Mouse (Mus musculus): Measurements from ENCODE around the gene Erp27. TPM values are rescaled to one million over a fixed set of nuclear protein-coding genes. Genes with fewer than 3 reads are reported as not detected.

Gene Erp27
- polyA plus RNA-seq, 1 experiment from 2014 or later: 0.34 TPM

DNA sequence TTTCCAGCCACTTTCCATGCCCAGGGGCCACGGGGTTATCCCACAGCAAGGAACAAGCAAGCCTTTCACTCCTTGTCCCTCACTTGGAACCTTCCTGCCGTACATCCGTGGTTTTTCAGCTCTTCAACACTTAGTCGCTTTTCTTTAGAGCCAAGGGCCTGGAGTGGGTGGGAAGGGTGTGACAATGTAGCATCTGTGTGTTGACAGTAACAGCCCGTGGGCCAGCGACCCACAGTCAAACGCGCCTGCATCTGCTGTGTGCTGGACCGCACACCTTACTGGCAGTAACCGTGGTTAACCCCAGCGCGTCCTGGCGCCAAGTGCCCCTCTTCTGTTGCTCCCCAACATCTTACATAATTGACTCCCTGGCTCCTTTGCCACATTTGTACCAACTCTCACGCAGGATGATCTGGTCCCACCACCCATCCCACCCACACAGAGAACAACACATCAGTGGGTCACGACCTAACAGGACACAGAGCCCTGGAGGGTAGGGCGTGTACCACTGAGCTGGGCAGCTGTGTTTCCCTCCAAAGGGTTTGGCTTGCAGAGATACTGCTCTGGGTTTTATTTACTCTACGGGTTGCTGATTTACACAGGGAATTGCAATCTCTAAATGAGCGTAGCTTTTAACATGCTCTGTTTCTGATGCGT, 15.6 kb downstream of the Erp27 start:
- no peaks in the 10 kb centered on the region for H3K36me3 ChIP-seq (ENCODE audit: control insufficient read depth, insufficient read depth, low read length)
- no peak overlapping the region for H3K4me3 ChIP-seq (ENCODE audit: low read depth, low read length)
- no peak overlapping the region for H3K4me2 ChIP-seq
- no peaks in the 10 kb centered on the region for H3K27me3 ChIP-seq (replicated peaks; ENCODE audit: control insufficient read depth, insufficient read depth, low read length)
- H3K9ac ChIP-seq (ENCODE audit: low read depth, low read length): no peak overlapping the region
- no peaks in the 10 kb centered on the region for H3K4me1 ChIP-seq (replicated peaks; ENCODE audit: control insufficient read depth, insufficient read depth, low read length)
- no peak overlapping the region for H3K27ac ChIP-seq (ENCODE audit: low read depth, low read length)
- 78% methylated on average over 19 of the region's 19 CpGs for WGBS
- ATAC-seq (replicated peaks; ENCODE audit: low FRiP score) (no peak), DNase-seq (ENCODE audit: low spot score) (no peak)
- H3K9me3 ChIP-seq (ENCODE audit: control insufficient read depth, low read length): no peaks in the 10 kb centered on the region

DNA sequence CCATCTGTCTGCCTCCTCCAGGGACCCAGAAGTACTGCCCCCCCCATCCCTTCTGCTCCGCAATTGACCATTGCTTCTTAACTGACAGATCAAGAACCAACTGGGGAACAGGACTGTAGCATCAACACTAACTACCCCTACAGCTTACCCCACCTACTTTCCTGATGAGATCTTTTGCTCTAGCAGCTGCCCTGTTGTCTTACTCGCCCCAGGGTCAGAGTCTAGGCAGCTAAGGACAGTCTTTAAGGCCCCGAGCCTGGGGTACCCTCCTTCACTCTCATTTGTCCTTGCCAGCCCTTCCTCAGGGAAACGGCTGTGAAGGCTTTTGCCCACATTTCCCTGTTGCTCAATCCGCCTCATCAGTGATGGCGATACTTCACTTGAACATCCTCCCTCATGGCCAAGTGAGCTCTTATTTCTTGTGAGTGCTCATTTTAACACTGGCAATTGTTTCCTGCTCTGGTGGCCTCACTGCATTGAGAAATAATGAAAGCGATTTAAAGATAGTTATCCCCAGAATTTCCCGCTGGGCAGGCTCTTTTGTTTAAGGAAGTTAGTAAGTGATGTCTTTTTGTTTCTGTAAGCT, 18.0 kb downstream of the Erp27 start:
- Histone ChIP-seq H3K4me1 (replicated peaks; ENCODE audit: control insufficient read depth, insufficient read depth, low read length) (no peaks in the 10 kb centered on the region; the same call in 1 of the 2 replicates), H3K4me2 (no peak overlapping the region), H3K9ac (ENCODE audit: low read depth, low read length) (no peak overlapping the region), H3K4me3 (ENCODE audit: low read depth, low read length) (no peak overlapping the region), H3K27ac (ENCODE audit: low read depth, low read length) (no peak overlapping the region), H3K9me3 (ENCODE audit: control insufficient read depth, low read length) (no peaks in the 10 kb centered on the region), H3K36me3 (ENCODE audit: control insufficient read depth, insufficient read depth, low read length) (no peaks in the 10 kb centered on the region), H3K27me3 (replicated peaks; ENCODE audit: control insufficient read depth, insufficient read depth, low read length) (no peaks in the 10 kb centered on the region)
- DNase-seq (ENCODE audit: low spot score): no peak
- no peak for ATAC-seq (replicated peaks; ENCODE audit: low FRiP score)
- 57% methylated on average over 8 of the region's 8 CpGs for WGBS

DNA sequence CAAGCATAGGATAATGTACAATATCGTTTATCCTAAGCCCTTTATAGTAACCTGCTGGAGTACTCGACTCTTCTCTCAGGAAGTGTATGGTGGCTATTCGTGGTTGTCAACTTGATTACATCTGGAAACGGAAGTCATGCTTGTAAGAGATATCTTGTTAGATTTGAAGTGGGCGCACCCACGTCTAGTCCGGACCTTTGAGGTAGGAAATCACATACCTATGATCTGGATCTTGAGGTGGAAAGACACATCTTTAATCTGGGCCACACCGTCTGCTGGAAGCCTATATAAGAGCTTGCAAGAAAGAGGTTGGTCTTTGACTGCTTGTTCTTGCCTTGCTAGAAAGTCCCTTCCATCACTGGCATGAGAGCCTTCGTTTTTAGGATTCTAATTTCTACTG, 19.5 kb downstream of the Erp27 start:
- no peak overlapping the region for H3K9ac ChIP-seq (ENCODE audit: low read depth, low read length)
- H3K4me1 ChIP-seq (replicated peaks; ENCODE audit: control insufficient read depth, insufficient read depth, low read length): no peaks in the 10 kb centered on the region; the same call in 1 of the 2 replicates
- no peak overlapping the region for H3K4me3 ChIP-seq (ENCODE audit: low read depth, low read length)
- no peaks in the 10 kb centered on the region for H3K36me3 ChIP-seq (ENCODE audit: control insufficient read depth, insufficient read depth, low read length)
- no peak overlapping the region for H3K4me2 ChIP-seq
- H3K9me3 ChIP-seq (ENCODE audit: control insufficient read depth, low read length): no peaks in the 10 kb centered on the region
- DNase-seq (ENCODE audit: low spot score): no peak
- H3K27me3 ChIP-seq (replicated peaks; ENCODE audit: control insufficient read depth, insufficient read depth, low read length): no peaks in the 10 kb centered on the region
- WGBS: 53% methylated on average over 9 of the region's 9 CpGs
- no peak overlapping the region for H3K27ac ChIP-seq (ENCODE audit: low read depth, low read length)
- no peak for ATAC-seq (replicated peaks; ENCODE audit: low FRiP score)

DNA sequence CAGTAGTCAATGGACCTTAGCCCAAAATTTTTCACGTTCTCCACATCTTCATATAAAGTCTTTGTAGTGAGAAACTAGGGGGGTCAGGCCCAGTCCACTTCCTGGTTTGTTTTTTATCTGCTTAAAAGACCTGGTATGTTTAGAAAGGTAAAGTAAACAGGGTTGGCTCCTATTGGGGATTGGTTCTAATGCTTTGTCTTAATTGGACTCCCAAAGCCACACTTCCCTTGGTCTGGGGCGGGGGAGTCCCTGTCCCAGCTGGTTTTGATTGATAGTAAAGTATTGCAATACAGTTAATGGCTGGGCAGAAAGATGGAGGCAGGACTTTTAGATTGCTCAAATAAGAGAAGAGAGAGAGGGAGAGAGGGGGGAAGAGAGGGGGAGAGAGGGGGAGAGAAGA, 21.0 kb downstream of the Erp27 start:
- Histone ChIP-seq H3K4me3 (ENCODE audit: low read depth, low read length) (no peak overlapping the region), H3K27ac (ENCODE audit: low read depth, low read length) (no peak overlapping the region), H3K4me2 (no peak overlapping the region), H3K27me3 (replicated peaks; ENCODE audit: control insufficient read depth, insufficient read depth, low read length) (no peaks in the 10 kb centered on the region), H3K4me1 (replicated peaks; ENCODE audit: control insufficient read depth, insufficient read depth, low read length) (no peaks in the 10 kb centered on the region; the same call in 1 of the 2 replicates), H3K9ac (ENCODE audit: low read depth, low read length) (no peak overlapping the region), H3K36me3 (ENCODE audit: control insufficient read depth, insufficient read depth, low read length) (no peaks in the 10 kb centered on the region), H3K9me3 (ENCODE audit: control insufficient read depth, low read length) (no peaks in the 10 kb centered on the region)
- 36% methylated on average over 2 of the region's 2 CpGs for WGBS
- ATAC-seq (replicated peaks; ENCODE audit: low FRiP score) (peak; percentile 46; the same call in 1 of the 2 replicates), DNase-seq (ENCODE audit: low spot score) (no peak)

DNA sequence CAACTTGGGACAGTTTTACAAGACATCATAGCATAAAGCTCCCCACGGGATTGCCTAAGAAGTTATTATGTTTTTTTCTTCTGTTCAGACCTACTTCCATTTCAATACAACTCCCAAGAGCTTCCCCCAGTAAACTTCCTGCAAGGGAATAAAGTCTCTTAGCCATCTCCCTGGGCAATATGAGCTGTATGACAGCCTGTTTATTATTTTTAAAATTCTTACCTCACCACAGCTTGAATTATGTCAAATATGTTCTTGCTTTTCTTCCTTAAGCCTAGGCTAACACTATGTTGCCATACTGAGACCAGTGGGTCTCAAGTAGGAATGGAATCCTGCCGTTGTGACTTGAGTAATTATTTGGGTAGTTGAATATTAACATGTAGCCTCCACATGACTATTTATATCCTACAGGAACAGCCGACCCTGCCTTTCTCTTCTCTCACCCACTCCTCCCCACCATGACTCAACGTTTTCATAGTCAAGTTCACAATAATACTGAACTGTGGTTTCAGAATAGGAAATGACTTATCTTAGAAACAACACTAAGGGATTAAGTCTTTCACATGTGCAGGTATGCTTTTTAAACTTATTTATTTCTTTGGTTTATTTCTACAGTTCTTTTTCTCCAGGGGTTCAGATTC, 21.5 kb downstream of the Erp27 start:
- no peak for DNase-seq (ENCODE audit: low spot score)
- H3K9me3 ChIP-seq (ENCODE audit: control insufficient read depth, low read length): no peaks in the 10 kb centered on the region
- WGBS: 35% methylated on average over 4 of the region's 4 CpGs
- H3K4me3 ChIP-seq (ENCODE audit: low read depth, low read length): no peak overlapping the region
- H3K9ac ChIP-seq (ENCODE audit: low read depth, low read length): no peak overlapping the region
- ATAC-seq (replicated peaks; ENCODE audit: low FRiP score): no peak
- no peaks in the 10 kb centered on the region for H3K36me3 ChIP-seq (ENCODE audit: control insufficient read depth, insufficient read depth, low read length)
- H3K4me2 ChIP-seq: no peak overlapping the region
- no peak overlapping the region for H3K27ac ChIP-seq (ENCODE audit: low read depth, low read length)
- no peaks in the 10 kb centered on the region for H3K27me3 ChIP-seq (replicated peaks; ENCODE audit: control insufficient read depth, insufficient read depth, low read length)
- H3K4me1 ChIP-seq (replicated peaks; ENCODE audit: control insufficient read depth, insufficient read depth, low read length): no peaks in the 10 kb centered on the region; the same call in 1 of the 2 replicates

DNA sequence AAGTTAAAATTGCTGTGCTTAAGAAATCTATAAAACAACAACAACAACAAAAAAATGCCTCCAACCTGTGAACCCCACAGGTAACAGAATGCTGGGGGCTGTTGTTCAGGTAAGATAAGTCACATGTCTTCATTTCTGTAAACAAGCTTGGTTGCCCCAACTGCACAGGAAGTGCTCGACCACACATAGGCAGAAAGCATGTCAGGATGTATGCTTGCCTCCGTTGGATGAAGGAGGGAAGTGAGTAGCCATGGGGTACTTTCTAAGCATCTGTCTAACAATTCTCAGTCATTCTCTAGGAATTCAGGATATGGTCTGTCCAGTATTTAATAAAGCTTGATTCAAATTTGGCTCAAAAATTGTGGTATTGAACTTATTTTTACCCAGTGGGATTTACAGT, 23.0 kb downstream of the Erp27 start:
- ATAC-seq (replicated peaks; ENCODE audit: low FRiP score) (no peak), DNase-seq (ENCODE audit: low spot score) (no peak)
- Histone ChIP-seq H3K27ac (ENCODE audit: low read depth, low read length) (no peak overlapping the region), H3K4me2 (no peak overlapping the region), H3K9me3 (ENCODE audit: control insufficient read depth, low read length) (no peaks in the 10 kb centered on the region), H3K9ac (ENCODE audit: low read depth, low read length) (no peak overlapping the region), H3K4me3 (ENCODE audit: low read depth, low read length) (no peak overlapping the region), H3K4me1 (replicated peaks; ENCODE audit: control insufficient read depth, insufficient read depth, low read length) (no peaks in the 10 kb centered on the region; the same call in 1 of the 2 replicates), H3K36me3 (ENCODE audit: control insufficient read depth, insufficient read depth, low read length) (no peaks in the 10 kb centered on the region), H3K27me3 (replicated peaks; ENCODE audit: control insufficient read depth, insufficient read depth, low read length) (no peaks in the 10 kb centered on the region)
- 47% methylated on average over 2 of the region's 2 CpGs for WGBS

DNA sequence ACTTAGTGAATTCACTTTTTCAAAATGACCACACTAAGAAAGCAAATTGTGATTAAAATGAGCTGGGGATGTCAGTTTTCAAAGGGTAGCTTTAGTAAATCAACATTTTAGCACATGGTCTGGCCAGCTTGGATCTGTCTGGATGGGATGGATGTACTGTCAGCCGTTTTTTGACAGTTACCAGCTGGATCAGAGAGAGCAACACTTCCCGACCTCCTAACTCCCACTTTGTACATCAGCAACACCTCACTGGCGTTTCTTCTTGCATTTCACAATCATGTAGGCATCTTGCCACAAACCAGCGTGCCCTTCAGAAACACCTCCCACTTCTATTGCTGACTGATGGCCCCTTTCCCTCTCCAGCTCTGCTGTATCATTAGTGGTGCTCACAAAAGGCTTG, 23.8 kb downstream of the Erp27 start:
- Histone ChIP-seq H3K4me1 (replicated peaks; ENCODE audit: control insufficient read depth, insufficient read depth, low read length) (no peaks in the 10 kb centered on the region; the same call in 1 of the 2 replicates), H3K9me3 (ENCODE audit: control insufficient read depth, low read length) (no peaks in the 10 kb centered on the region), H3K27me3 (replicated peaks; ENCODE audit: control insufficient read depth, insufficient read depth, low read length) (no peaks in the 10 kb centered on the region), H3K36me3 (ENCODE audit: control insufficient read depth, insufficient read depth, low read length) (no peaks in the 10 kb centered on the region), H3K27ac (ENCODE audit: low read depth, low read length) (no peak overlapping the region), H3K4me3 (ENCODE audit: low read depth, low read length) (no peak overlapping the region), H3K4me2 (no peak overlapping the region), H3K9ac (ENCODE audit: low read depth, low read length) (no peak overlapping the region)
- DNase-seq (ENCODE audit: low spot score): no peak
- 39% methylated on average over 4 of the region's 4 CpGs for WGBS
- ATAC-seq (replicated peaks; ENCODE audit: low FRiP score): no peak

DNA sequence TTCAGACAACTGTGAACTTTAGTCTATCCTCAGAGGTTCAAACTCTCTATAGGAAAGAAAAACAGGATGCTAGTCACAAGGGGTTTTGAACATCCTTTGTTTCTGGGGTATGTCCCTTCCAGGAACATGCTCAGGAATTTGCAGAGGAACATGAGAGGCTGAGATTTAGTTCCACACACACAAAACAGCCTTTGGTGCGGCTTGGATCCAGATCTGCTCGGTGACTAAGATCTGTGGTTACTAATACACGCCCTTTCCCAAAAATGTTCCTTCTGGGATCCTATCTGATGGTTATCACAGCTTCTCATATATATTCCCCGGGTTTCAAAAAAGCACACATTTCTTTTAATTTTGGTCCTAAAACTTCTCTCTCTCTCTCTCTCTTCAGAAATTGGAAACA, 24.2 kb downstream of the Erp27 start:
- DNase-seq (ENCODE audit: low spot score): no peak
- no peaks in the 10 kb centered on the region; the same call in 1 of the 2 replicates for H3K4me1 ChIP-seq (replicated peaks; ENCODE audit: control insufficient read depth, insufficient read depth, low read length)
- no peak overlapping the region for H3K4me2 ChIP-seq
- H3K36me3 ChIP-seq (ENCODE audit: control insufficient read depth, insufficient read depth, low read length): no peaks in the 10 kb centered on the region
- H3K9me3 ChIP-seq (ENCODE audit: control insufficient read depth, low read length): no peaks in the 10 kb centered on the region
- no peak overlapping the region for H3K4me3 ChIP-seq (ENCODE audit: low read depth, low read length)
- no peaks in the 10 kb centered on the region for H3K27me3 ChIP-seq (replicated peaks; ENCODE audit: control insufficient read depth, insufficient read depth, low read length)
- no peak overlapping the region for H3K9ac ChIP-seq (ENCODE audit: low read depth, low read length)
- no peak overlapping the region for H3K27ac ChIP-seq (ENCODE audit: low read depth, low read length)
- no peak for ATAC-seq (replicated peaks; ENCODE audit: low FRiP score)
- 67% methylated on average over 4 of the region's 4 CpGs for WGBS
